Mouse (Mus musculus): Measurements from ENCODE around the gene Cenpm.

Gene Cenpm

DNA sequence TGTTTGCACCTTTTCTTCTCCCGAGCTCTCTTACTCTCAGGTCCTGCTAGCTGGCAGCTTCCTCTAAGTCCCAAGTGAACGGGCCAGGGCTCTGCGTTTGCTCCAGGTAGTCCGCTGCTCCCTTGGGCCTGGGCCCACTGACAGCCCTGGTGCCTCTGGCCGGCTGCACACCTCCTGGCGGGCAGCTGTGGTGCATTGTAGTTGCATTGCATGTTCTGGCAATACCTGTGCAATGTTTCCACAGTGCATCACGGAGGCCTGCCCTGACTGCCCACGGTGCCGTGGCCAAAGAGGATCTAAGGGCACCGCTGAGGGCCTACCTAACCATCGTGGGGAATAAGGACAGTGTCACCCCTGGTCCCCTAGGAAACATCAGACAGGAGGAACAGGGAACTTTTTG lies 46.6 kb downstream of the Cenpm start:
- CTCF ChIA-PET, result interaction anchor here (0.6 kb wide), 1 partner anchor 25 kb away, joined by 3 read pairs; no protein-coding TSS in a partner anchor

DNA sequence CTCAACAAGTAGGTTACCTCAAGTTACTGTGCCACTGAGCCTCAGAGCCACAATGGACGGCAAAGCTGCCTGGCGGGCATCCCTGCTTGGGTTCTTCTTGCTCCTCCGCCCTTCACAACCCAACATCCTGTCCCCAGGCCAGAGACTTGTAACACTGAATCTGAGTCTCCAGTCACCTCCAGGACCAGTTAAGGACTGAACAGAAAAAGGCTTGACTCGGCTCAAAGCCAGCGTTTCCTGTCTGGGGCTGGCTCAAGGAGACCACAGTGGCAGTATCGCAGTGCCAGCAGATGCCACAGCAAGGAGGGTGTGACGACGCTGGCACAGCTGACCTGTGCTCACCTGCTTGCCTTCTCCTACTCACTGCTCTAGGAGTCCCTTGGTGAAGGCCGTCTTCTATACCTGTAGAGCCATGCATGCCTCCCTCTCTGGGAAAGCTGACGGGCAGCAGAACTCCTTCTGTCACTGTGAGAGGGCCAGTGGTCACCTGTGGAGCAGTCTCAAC lies 47.2 kb downstream of the Cenpm start:
- CTCF ChIA-PET, result interaction anchor here (0.6 kb wide), 2 partner anchors 24 to 26 kb away, joined by 3 to 5 read pairs; no protein-coding TSS in a partner anchor

DNA sequence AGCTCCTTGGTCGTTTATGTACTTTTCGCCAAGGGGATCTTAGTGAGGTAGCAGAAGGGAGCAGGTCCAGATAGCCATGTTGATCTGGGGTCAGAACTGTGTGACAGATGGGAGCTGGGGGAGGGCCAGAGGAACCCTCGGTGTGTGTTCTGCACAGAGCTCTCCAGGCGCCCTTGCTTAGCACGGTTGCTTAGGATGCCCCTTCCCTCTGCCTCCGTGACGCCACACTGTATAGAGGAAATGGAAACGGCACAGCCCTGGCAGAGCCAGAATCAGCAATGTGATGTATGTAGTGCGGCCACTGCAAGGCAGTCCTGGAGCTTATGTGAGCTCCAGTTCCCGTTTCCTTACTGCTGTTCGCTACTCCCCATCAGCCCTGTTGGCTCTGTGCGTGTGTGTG lies 48.2 kb downstream of the Cenpm start:
- CTCF ChIA-PET, result no interaction called here

DNA sequence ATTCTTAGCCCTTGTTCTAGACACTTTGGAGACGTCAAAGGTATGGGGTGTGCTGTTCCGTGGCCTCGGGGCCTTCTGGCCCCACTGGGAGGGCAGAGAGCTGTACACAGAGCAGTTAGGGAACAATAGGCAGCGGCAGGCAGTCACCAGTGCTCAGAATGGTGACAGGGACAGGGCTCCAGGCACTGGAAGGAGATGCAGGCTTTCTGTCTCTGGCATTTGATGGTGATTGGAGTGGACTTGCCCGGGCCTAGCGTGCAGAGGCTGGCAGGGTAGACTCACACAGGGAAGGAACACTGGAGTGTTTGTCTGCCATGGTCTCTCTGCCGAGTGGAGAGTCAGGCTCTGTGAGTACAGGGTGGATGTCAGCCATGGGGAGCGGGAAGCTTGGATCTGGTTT lies 51.9 kb downstream of the Cenpm start:
- CTCF ChIA-PET, result interaction anchor here (0.6 kb wide), 1 partner anchor 9 kb away, joined by 3 read pairs; no protein-coding TSS in a partner anchor

- CTCF ChIA-PET, result interaction anchor here (0.5 to 1.4 kb wide), 6 partner anchors 22 to 1070 kb away, joined by 3 to 5 read pairs (median 3); partner anchors contain the start of gene Shisa8
Observed at GRCm38 (mm10) chr15:82188481-82189240, 55.9 kb downstream of the Cenpm start.

GRCm38 (mm10) chr15:82187924-82188323 lies 56.6 kb downstream of the Cenpm start:
- CTCF ChIA-PET, result interaction anchor here (1.4 kb wide), 1 partner anchor 24 kb away, joined by 4 read pairs; no protein-coding TSS in a partner anchor

DNA sequence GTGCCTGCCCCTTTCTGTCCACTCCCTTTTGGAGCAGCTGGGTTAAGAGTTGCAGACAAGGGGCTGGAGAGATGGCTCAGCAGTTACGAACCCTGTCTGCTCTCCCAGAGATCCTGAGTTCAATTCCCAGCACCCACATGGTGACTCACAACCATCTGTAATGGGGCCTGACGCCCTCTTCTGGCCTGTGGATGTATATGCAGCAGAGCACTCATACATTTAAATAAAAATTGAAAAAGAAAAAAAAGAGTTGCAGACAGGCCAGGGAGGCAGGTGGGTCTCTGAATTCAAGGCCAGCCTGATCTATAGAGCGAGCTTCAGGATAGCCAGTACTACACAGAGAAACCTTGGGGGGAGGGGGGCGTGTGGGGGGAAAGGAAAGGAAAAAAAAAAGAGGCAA lies 57.1 kb downstream of the Cenpm start:
- CTCF ChIA-PET, result no interaction called here

DNA sequence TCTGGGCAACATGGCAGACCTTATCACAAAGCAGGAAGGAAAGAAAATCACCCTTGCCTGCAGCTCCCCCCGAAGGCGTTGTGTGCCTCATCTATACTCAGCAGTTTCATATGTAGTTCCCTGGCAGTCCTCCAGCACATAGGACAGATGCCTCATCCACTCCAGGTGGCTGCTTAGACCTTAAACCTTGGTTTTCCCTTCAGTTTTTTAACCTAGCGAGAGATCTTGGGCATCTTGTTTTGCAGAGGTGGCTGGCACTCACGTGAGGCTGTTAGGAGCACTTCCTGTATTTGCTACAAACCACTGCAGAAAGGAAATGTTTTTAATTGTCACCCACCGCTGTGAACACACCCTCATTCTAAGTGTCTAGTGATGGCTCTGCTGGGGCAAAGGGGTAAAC lies 57.6 kb downstream of the Cenpm start:
- CTCF ChIA-PET, result no interaction called here

GRCm38 (mm10) chr15:82186131-82186530 lies 58.4 kb downstream of the Cenpm start:
- CTCF ChIA-PET, result interaction anchor here (0.7 kb wide), 1 partner anchor 1626 kb away, joined by 8 read pairs; no protein-coding TSS in a partner anchor

DNA sequence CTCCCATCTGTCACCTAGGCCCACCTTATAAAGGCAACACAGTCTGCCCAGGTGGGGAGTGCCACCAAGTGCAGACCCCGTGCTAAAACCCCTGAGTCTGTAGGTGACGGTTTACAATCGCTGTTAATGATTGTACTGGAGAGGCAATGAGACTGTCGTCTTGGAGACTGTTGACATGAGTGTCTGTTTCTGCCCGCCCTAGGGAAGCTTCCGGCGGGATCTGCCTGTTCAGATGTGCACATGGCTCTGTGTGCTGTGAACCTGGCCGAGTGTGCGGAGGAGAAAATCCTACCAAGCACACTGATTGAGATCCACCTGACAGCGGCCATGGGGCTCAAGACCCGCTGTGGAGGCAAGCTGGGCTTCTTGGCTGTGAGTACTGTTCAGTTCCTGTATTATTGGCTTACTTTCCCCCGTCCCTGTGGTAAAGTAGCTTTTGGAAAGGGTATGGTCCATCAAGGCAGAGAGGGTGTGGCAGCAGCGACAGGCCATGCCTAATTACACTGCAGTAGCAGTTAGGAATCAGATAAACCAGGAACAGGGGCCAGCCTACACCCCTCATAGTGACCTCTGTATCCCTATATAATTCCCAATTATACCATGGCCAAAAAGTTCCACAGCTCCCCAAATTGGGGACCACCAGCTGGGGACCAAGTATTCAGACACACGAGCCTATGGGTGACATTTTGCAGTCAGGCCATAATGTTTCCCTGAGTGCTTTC lies 59.3 kb downstream of the Cenpm start:
- CTCF ChIA-PET, result interaction anchor here (0.7 kb wide), 1 partner anchor 66 kb away, joined by 7 read pairs; no protein-coding TSS in a partner anchor

DNA sequence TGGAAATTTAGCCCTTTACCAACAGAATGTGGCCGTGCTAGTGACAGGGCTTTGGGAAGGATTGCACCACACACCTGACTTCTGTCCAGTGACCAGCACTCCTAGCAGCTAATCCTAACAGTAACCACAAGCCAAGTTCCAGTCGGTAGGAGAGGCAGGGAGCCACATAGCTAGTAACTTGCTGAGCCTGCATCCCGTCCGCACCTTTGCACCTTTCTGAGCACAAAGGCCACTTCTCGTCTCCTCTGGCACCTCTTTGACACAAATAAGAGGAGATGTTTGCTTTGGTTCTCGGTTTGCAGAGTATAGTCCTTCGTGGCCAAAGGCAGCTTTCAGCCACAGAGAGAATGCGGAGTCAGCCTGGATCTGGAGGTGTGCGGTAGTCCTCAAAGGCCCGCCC lies 59.9 kb downstream of the Cenpm start:
- CTCF ChIA-PET, result no interaction called here

- CTCF ChIA-PET, result no interaction called here
Observed at GRCm38 (mm10) chr15:82184183-82184582, 60.4 kb downstream of the Cenpm start.
